Mouse (Mus musculus) layer of hippocampus, adult 11-12 months (tissue): ENCODE measurements around the gene Rassf2.

Experiments
- DNase-seq: peaks from one replicate; pipeline ENCODE4 v3.0.0; 2022; ENCODE audit warnings: low spot score

The Rassf2 gene

DNA sequence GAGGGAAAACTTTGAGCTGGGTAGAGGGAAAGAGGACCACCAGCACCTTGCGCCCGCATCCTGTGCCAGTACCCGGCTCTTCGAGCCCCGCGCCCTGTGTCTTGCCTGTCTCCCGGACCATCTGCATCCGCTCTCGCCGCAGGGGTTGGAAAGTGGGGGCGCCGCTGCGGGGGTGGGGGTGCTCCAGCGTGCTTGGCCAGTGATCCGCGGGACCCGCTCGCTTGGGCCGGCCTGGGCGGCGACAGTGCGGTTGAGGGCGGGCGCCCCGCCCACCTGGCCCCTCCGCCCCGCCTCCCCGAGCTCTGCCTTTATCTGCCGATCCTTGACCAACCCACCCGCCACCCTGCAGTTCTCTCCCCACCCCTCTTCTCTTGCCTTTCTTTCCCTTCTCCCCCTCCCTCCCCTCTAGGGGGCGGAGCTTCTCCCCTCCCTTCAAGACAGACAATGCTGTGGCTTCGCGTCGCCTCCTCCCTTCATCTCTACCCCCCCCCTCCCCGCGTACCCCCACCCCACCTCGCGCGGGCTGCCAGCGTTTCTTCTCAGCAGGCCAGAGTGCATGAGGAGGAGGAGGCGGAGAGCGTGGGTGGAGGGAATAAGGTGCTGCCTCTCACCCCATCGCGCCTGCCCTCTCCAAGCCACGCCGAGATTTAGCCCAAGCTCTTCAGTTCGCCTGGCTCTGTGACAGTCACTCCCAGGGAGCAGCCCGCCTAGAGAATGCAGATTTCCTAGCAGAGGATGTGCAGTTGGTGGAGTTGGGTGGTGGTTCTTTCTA is at the start of gene Rassf2:
Gene Rassf2 (minus strand): TSS at position 613 of the 772 bp plus-strand sequence.
- DNase-seq, result peak; percentile 91

DNA sequence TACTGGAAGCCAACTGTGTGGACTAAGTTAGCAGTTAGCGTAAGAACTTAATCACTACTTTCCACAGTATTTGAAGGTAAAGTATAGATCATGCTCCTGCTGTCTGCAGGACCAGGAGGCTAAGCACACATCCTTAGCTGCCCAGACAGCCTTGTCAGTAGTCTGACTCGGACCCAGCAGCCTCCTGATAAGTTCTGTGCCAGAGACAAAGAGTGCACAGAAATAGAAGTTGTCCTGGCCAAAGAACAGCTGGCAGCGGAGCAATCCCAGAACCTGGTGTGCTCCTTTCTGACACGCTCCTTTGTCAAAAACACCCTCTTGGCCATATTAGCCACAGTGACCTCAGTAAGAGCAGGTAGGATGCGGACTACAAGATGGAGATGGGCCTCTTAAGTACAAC is 49.1 kb upstream of the Rassf2 start:
- no peak for DNase-seq

DNA sequence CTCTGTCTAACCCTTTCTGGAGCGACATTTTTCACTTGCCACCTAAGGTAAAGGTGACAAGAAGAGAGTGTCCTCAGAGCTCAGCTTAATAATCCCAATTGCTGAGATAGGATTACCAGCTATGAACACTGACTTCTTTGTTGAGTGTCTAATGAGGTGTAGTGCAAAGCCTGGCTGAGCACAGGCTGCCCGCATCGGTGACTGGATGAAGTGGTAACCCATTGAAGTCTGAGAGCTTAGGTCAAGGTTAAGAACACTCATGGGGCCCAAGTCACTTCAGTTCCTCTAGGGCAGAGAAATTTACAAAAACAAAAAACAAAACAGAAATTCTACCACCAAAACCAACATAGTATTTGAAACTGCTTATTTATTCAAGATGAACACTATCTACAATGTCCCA is 43.0 kb upstream of the Rassf2 start:
- no peak for DNase-seq

DNA sequence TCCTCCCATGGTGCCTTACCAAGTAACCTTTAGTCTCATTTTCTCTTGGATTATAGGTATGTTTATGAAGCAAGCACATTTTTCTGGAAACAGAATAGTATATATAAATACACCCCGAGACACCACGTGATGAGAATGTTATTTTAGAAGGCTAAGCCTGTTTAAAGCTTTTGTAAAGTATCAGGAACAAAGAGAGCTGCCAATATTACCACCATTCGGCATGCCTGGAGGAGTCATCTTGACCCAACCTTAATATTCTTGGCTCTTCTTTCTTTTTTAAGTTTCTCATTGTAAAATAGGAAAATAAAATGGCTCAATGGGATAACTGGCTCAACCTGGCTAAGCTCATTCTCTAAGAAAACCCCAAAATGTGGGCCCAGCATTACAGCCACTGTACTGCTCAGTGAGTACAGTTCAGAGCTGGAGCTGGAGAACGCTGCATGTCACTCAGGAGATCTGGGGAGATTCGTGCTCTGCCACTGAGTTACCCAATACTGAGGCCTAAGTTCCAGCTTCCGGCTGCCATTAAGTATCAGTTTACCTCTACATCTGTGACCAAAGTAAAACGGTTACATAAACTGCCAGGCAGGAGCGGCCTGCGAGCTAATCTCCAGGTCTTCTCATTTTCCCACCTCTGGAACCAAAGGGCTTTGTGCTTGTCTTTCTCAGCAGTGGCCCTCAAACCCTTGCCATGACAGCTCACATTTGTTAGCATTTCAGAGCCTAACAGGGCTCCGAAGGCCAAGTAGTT is 40.1 kb upstream of the Rassf2 start:
- no peak for DNase-seq

DNA sequence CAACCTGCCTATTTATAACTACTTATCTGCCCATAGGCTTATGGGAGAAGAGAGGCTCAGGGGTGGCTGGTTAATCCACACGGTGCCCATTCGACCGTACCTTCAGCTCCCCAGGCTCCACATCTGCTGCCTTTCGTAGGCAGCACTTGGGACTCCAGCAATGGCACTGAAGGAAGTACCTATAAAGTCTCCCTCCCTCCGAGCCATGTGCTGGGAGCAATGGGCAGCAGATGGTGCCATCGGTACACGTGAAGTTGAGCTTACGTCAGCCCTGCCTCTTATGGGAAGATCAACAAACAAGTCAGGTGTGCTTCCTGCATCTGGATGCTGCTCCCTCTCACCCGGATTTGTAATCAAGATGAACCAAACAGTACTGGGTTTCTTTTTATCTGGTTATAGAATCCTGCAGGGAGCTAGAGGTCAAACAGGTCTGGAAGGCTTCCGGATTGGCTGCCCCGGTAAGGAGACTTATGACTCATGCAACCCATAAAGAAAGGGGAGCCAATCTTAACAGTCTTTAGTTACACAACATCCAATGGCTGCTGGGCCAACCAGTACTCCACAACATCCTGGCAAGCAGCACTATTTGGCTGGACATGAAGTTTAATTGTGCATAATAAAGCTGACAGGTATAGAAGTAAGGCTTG is 34.2 kb upstream of the Rassf2 start:
- DNase-seq, result no peak

DNA sequence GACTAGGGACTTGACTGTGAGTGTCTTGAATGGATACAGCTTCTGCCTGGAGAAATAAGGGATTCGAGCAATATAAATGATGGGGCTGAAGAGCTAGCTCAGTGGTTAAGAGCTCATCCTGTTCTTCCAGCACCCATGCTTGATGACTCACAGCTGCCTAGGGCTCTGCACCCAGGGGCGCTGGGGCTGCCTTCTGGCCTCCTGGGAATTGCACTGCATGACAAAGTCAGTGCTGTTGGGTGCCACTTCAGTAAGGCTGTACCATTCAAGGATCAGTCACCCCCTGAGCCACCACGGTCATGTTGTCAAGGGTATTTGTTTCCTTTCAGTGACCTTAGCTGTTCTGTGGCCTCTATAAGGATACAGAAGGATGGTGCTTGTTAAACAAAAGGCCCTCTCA is 33.7 kb upstream of the Rassf2 start:
- DNase-seq, result no peak

DNA sequence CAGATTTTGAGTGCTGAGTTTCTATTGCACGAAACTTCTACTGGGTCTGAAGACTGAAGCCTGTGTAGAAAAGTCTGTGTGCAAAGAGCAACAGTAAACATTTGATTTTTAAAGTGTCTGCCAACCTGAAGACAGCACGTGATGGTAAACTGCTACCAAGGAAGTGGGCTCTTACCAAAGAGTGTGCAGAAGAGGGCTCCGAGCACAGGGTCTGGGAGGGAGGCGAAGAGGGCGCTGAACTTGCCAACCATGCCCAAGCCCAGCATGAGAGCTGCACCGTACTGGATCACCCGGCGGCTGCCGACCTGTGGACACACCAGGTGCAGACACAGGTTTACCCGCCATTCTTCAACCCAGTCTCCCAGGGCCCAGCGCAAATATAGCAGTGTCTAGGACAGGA is 31.8 kb upstream of the Rassf2 start:
- DNase-seq, result no peak

DNA sequence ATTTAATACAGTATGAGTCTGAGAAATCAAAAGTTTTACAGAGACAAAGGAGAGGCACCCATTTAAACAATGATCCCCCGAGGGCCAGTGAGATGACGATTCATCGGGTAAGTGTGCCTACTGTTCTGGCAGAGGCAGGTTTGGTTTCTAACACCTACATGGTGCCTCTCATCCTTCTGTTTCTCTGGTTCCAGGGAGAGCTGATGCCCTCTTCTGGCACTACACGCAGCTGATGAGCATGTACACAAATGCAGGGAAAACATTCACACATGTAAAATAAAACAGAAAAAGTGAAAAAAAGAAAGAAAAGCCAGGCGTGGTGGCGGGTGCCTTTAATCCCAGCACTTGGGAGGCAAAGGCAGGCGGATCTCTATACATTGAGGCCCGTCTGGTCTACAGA is 29.9 kb upstream of the Rassf2 start:
- DNase-seq, result no peak

DNA sequence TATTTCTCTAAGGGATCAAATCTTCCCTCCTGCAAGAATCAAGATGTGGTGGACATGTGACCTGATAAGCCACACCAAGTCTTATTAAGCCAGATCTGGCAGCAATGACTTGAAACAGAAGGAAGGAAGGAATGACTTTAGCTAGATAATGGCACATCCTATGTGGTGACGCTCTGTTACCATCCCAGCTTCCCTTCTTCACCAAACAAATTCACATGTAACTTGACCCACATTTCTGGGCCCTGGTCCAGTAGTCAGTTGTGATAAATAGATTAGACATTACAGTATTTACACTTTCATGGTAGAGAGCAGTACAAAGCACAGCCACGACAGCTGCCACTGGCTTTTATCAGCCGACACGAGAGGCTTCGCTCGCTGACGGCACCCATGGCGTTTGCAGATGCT is 25.3 kb upstream of the Rassf2 start:
- DNase-seq, result no peak

DNA sequence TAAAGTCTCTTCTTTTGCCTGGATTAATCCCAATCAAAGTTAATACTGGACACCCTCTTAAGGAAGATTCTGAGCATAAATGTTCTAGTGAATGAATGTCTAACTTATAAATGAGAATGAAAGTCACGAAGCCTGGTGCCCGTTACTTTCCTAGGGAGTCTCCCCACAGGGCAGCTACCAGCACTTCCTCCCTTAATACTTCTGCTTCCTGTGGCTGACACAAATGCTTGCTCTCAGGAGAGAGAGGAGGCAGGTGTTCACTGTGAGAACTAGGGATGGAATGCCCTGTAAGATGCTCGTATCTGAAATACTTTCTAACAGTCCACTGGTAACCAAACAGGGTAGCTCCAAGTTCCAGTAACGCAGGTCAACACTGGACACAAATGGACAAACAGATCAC is 23.8 kb upstream of the Rassf2 start:
- DNase-seq, result no peak

DNA sequence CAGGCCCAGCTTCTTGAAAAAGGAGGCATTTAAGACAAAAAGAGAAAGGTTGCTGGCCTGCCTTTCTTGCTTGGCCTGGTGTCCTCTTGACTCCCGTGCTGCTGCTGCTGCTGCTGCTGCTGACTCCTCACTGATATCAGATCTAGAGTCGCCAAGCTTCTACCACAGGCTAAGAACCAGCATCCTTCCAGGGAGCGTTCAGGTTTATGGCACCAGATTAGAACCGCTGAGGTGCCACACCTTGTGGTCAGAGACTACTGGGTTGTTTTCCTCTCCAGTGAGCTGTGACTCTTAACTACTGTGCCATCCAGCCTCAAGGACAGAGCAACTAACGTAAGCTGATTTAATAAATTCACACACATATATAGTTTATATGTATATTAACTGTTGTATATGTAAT is 21.7 kb upstream of the Rassf2 start:
- DNase-seq, result no peak

DNA sequence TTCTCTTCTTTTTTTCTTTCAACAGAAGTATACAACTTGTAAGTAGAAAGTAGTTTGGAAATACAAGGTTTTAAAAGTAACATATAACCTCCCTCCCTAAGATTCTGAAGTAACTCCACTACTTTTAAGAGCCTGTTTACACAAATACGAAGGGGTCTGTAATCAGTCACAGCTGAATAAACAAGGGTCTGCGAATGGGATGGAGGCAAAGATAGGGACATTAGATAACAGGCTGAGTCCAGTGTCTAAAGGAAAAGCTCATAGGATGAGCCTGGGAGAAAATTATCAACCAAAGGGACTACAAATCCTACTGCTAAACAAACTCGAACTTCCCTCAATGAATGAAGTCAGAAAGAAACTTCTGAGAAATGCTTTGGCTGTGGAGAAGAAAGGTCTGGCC is 19.9 kb upstream of the Rassf2 start:
- DNase-seq, result no peak

DNA sequence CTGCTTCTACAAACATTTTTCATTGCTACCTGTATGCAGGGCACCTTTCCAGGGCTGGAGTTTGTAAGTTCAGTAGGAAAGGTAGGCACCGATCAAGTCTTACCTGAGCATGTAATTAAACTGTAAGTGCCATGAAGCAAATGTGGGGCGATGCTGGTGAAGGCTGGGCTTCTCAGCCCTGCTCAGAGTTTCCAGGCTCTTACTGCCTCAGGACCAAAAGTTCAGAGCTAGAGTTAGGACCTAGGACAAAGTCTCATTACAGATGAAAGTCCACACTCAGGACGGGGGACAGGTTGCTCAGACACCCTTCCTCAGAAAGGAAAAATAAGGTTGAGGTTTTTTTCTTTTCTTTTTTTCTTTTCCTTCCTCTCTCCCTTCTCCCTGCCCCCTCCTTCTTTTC is 19.4 kb upstream of the Rassf2 start:
- DNase-seq, result no peak

DNA sequence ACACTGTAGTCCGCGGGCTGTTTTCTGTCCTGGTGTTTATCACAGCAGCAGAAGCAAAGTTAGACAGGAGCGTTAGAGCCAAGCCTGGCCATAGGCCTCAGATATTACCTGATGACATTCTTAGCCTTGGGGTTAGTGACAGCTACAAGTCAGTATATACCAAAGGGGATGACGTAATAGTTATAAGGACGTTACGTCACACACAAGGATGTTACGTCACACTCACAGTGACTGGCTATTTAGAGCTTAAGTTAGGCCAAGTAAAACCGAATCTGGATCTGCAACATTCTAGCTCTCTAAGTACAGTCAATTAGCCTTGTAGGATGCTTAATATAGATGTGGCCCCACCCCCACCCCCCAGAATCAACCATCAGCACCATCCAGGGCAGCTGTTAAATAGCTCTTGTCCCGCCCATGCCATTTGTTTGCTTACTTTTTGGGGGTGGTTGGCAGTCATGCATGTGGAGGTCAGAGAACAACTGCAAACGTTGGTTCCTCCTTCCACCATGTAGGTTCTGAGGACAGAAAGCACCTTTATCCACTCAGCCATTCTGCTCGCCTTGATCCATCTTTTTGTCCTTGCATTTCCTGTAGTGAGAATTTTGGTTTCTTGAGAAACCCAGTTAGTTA is 18.2 kb upstream of the Rassf2 start:
- no peak for DNase-seq

DNA sequence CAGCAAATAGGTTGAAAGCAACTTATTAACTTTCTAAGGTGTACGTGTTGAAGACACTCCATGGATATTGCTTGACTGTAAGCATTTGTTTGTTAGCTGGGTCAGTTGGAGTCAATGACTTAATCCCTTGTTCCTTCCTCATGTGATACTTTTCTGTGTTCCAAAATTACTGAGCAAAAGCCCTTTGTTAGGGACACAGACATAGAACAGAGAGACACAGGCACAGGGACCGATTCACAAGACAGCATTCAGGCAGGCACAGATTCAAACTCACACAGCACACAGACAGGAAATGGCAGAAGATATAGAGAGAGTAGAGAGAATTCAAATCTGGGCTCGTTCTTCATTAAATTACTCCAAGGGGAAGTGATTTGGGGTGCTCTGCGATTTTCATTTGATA is 17.3 kb upstream of the Rassf2 start:
- DNase-seq, result no peak

DNA sequence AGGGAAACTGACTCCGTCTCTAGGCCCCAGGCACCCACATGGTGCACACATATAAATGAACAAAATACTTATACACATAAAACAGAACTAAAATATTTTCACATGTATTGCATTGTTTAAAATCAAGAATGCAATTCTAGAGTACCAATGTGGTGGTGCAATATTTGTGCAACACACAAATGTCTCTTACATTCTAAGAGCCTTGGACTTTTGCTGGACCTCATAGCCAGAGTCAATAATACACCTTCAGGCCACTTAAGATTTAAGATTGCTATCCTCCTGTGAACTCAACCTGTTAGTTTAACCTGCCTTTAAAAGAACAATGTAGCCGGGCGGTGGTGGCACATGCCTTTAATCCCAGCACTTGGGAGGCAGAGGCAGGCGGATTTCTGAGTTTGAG is 16.6 kb upstream of the Rassf2 start:
- no peak for DNase-seq

DNA sequence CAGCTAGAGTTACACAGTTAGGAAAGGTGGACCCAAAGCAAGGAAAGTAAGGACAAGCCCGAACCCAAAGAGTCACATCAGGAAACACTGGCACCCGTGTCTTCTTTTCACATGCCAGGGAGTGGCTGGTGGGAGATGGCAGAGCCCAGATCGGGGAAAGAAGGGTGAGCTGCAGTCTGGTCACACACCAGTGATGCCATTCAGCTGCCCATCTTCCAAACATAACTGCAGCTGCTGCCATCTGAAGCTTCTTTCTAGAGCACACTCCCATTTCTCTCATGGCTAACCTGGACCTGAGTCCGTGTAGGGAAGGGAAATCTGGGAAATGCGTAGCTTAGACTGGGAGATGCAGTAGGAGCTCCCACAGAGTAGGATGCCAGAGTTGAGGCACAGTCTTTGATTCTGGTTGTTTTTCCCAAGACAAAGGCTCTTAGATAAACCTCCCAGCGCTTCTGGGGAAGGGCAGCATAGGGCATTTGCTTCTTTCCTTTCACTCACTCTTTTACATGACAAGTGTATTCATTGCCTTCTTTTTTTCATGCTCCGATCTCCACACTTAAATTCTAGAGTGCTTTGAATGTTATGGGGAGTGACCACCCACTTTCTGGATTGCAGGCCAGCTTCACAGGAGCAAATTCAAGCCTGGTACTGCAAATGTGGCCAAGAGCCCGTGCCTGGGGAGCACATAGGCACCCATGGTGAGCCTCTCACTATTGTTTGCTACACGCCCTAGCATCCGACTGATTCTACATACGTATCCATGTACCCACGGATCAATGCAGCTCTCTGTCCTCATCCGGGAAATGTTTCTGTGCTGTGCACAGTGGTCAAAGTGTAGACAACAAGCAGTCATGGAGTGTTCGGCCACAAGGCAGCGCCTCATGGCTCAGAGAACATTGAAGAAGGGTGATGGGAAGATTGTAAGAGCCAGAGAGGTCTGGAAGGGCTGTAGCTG is 14.5 kb upstream of the Rassf2 start:
- no peak for DNase-seq

DNA sequence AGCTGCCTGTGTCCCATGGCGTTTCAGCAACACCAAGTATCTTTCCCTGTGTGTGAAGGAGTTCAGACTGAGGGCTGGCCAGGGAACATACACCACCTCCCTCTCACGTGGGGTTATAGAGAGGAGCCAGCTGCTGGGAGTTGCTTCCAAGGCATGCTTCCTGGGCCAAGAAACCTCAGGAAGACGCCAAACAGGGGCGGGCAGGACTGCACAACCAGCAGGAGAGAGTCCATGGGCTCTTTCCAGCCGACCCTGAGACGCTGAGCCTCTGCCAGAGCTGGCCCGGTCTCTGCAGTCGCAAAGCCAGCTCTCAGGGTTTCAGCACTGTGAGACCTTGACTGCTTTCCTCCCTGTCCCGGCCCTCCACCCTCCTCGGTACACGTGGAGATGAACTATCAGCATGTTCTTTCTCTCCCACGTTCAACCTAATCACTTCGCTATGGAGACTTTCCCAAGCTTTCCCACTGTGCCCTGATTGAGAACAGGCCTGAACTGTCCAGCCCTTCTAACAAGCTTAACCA is 13.1 kb upstream of the Rassf2 start:
- DNase-seq, result peak; percentile 66

DNA sequence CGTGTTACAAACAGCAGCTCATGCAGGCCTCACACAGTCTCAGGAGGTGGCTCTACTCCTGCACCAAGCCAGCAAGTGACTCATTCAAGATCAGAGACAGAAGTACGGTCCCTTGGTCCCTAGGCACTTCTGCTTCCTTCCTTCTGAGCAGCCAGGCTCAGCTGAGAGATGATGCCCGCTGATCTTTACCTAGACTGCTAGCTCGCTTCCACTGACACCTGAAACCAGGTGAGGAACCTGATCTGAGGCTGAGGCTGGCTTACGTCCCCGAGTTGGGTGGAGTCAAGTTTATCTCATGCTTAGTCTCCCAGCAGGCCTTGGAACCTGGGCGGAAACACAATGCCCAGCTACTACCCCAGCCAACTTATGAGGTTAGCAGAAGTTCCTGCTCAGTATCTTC is 9.8 kb upstream of the Rassf2 start:
- DNase-seq, result no peak

DNA sequence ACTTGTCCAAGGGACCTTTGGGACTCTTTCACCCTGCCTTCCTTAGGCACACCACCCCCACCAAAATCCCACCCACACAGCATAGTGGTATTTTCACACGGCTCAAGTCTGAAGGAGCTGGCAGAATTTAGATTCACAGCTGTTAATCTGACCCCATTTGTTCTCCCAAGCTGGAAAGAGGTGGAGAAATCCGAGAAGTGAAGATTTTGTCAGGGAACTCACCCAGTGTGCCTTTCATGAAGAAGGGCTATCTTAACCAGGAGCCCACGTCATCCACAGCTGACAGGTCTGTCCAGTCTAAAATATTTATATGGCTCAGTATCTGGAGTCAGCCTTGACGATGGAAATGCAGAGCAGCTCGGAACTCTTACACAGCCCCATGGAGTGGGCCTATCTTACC is 6.3 kb upstream of the Rassf2 start:
- no peak for DNase-seq

DNA sequence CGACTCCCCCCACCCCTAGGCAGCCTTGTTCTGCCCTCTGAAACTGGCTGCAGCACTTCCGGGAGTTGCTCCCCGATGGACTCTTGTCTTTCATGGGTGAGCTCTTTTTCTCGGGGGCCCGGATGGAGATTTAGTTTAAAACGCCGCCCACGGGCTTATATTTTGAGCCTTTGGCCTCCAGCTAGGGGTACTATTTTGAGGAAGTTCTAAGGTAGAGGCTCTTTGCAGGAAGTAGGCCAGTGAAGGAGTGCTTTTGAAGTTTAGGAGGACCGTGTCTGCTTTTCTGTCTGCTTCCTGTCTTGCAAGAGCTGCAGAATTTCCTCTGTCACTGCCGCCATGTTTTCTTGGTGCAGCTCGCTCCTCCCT is 5.4 kb upstream of the Rassf2 start:
- peak; percentile 44 for DNase-seq
